In genomic region chr8:77511750-77512493, GRCm38 (mm10) we compare ENCODE assay signal across 16 mouse cellular contexts. TPM values are rescaled to one million over a fixed set of nuclear protein-coding genes. Genes with fewer than 3 reads are reported as not detected.
DNase-seq lines count a peak whose midpoint lies in the region; ATAC-seq lines count a peak whose summit lies in the region.
"Had no signal": no experiment of that assay in that cellular context is flagged by ENCODE, and none has a peak within 500 bp of the region (broad histone marks: within the 10 kb centered on the region; RNA-seq: fewer than 3 reads in every experiment).

No protein-coding gene starts in this region.

- 38% methylated on average over 13 of the region's 13 CpGs for WGBS in hindbrain, embryonic 11.5 days
- WGBS in hindbrain, embryonic 13.5 days, result 26% methylated on average over 13 of the region's 13 CpGs
- WGBS in embryonic facial prominence, embryonic 10.5 days, result 40% methylated on average over 13 of the region's 13 CpGs

- H3K9me3 ChIP-seq in hindbrain, embryonic 11.5 days (ENCODE audit: control insufficient read depth, low read length), result no peaks in the 10 kb centered on the region
- H3K9me3 ChIP-seq in hindbrain, embryonic 13.5 days, result no peaks in the 10 kb centered on the region
- H3K9me3 ChIP-seq in embryonic facial prominence, embryonic 10.5 days, result no peaks in the 10 kb centered on the region
- H3K9me3 ChIP-seq: heart, embryonic 13.5 days had no signal

- DNase-seq in hindbrain, embryonic 11.5 days (ENCODE audit: low spot score), result peak; percentile 33
- DNase-seq in urinary bladder, postnatal 14 days (ENCODE audit: low spot score), result peak; percentile 42
- DNase-seq in urinary bladder, postnatal 10 days (ENCODE audit: low spot score), result no peak
- DNase-seq in embryonic facial prominence, embryonic 10.5 days (ENCODE audit: low spot score), result no peak
- no peak for DNase-seq in adrenal gland, adult 18-20 months (ENCODE audit: low spot score in 2 of 2)
- DNase-seq: adrenal gland, adult 2 months; cerebellum, postnatal 36 days; gastrocnemius, postnatal 10 days; kidney, adult 11 months; kidney, postnatal 14 days; lung, postnatal 36 days; right cerebral cortex, postnatal 4 days had no signal

- no peaks in the 10 kb centered on the region for H3K4me1 ChIP-seq in hindbrain, embryonic 11.5 days (replicated peaks; ENCODE audit: control insufficient read depth, insufficient read depth, low read length)
- peaks cover 12% of the 10 kb centered on the region for H3K4me1 ChIP-seq in hindbrain, embryonic 13.5 days (replicated peaks)
- peaks cover 64% of the 10 kb centered on the region for H3K4me1 ChIP-seq in embryonic facial prominence, embryonic 10.5 days

- no peak overlapping the region for H3K9ac ChIP-seq in hindbrain, embryonic 11.5 days (ENCODE audit: low read depth, low read length)
- no peak overlapping the region for H3K9ac ChIP-seq in hindbrain, embryonic 13.5 days
- H3K9ac ChIP-seq: heart, embryonic 13.5 days had no signal

- H3K27ac ChIP-seq in hindbrain, embryonic 11.5 days (ENCODE audit: low read depth, low read length), result no peak overlapping the region
- H3K27ac ChIP-seq in hindbrain, embryonic 13.5 days, result no peak overlapping the region
- H3K27ac ChIP-seq in embryonic facial prominence, embryonic 10.5 days (replicated peaks), result 0 out of 2 replicates have a peak overlapping the region, but pooled peaks have one; percentile 30
- H3K27ac ChIP-seq: heart, embryonic 13.5 days had no signal

- H3K27me3 ChIP-seq in hindbrain, embryonic 11.5 days (ENCODE audit: control insufficient read depth, insufficient read depth, low read length), result no peaks in the 10 kb centered on the region; the same call in 1 of the 2 replicates
- H3K27me3 ChIP-seq in hindbrain, embryonic 13.5 days, result peaks cover 45% of the 10 kb centered on the region
- peaks cover 10% of the 10 kb centered on the region; the same call in 1 of the 2 replicates for H3K27me3 ChIP-seq in embryonic facial prominence, embryonic 10.5 days (replicated peaks; ENCODE audit: low read depth, poor library complexity, severe bottlenecking)
- H3K27me3 ChIP-seq: heart, embryonic 13.5 days; Patski had no signal

- no peak overlapping the region for H3K4me3 ChIP-seq in hindbrain, embryonic 11.5 days (ENCODE audit: low read depth, low read length)
- no peak overlapping the region for H3K4me3 ChIP-seq in hindbrain, embryonic 13.5 days
- H3K4me3 ChIP-seq in embryonic facial prominence, embryonic 10.5 days, result no peak overlapping the region; the same call in 1 of the 2 replicates
- H3K4me3 ChIP-seq: heart, embryonic 13.5 days had no signal

- 0 out of 2 replicates have a peak overlapping the region, but pooled peaks have one; percentile 2 for H3K4me2 ChIP-seq in hindbrain, embryonic 11.5 days (replicated peaks; ENCODE audit: low read depth, low read length)
- no peak overlapping the region for H3K4me2 ChIP-seq in hindbrain, embryonic 13.5 days
- H3K4me2 ChIP-seq: heart, embryonic 13.5 days had no signal

- H3K36me3 ChIP-seq in hindbrain, embryonic 11.5 days (ENCODE audit: control insufficient read depth, insufficient read depth, low read length), result no peaks in the 10 kb centered on the region
- no peaks in the 10 kb centered on the region for H3K36me3 ChIP-seq in hindbrain, embryonic 13.5 days
- no peaks in the 10 kb centered on the region for H3K36me3 ChIP-seq in embryonic facial prominence, embryonic 10.5 days (replicated peaks)
- H3K36me3 ChIP-seq: heart, embryonic 13.5 days had no signal

- no peak for ATAC-seq in hindbrain, embryonic 11.5 days (ENCODE audit: low FRiP score)
- no peak for ATAC-seq in hindbrain, embryonic 13.5 days (ENCODE audit: low FRiP score)
- no peak for ATAC-seq in erythroblast, adult 5-6 weeks (replicated peaks; ENCODE audit: low FRiP score, poor library complexity, severe bottlenecking)
- ATAC-seq: Patski had no signal

RNA-seq across cellular contexts. Expression of gene Arhgap10, which starts 5.8 kb away (rescaled TPM):
- polyA plus RNA-seq in hindbrain, embryonic 11.5 days (2014; fragmentation: Nextera tagmentation; extraction: Ambion mirVana), result 13.6 and 15.4 TPM in 2 replicates
- polyA plus RNA-seq in hindbrain, embryonic 13.5 days (2015; fragmentation: Nextera tagmentation; extraction: Ambion mirVana), result 5.0 and 6.3 TPM in 2 replicates
- polyA plus RNA-seq in embryonic facial prominence, embryonic 10.5 days (2016; fragmentation: Nextera tagmentation; extraction: Ambion mirVana), result 25.5 and 26.1 TPM in 2 replicates
- 2.1 and 2.3 TPM in 2 replicates for total RNA-seq in erythroblast, adult 5-6 weeks (2015; ENCODE audit: low replicate concordance)
- total RNA-seq in erythroblast, adult 5-6 weeks (2017; ENCODE audit: low replicate concordance), result 2.6 and 3.2 TPM in 2 replicates
- total RNA-seq in adrenal gland, adult 18-20 months (2021), result 10 to 100 TPM; 12.3 to 26.2 TPM

RNA-seq across cellular contexts. Expression of gene Prmt9, which starts 37.3 kb away (rescaled TPM):
- polyA plus RNA-seq in hindbrain, embryonic 11.5 days (2014; fragmentation: Nextera tagmentation; extraction: Ambion mirVana), result 22.7 and 24.3 TPM in 2 replicates
- 25.6 and 26.0 TPM in 2 replicates for polyA plus RNA-seq in hindbrain, embryonic 13.5 days (2015; fragmentation: Nextera tagmentation; extraction: Ambion mirVana)
- polyA plus RNA-seq in embryonic facial prominence, embryonic 10.5 days (2016; fragmentation: Nextera tagmentation; extraction: Ambion mirVana), result 19.9 and 21.6 TPM in 2 replicates
- total RNA-seq in erythroblast, adult 5-6 weeks (2015; ENCODE audit: low replicate concordance), result 5.4 TPM in 2 replicates
- 4.7 and 7.2 TPM in 2 replicates for total RNA-seq in erythroblast, adult 5-6 weeks (2017; ENCODE audit: low replicate concordance)
- 10 to 100 TPM; 13.5 to 19.6 TPM for total RNA-seq in adrenal gland, adult 18-20 months (2021)

Comparison
In these comparisons a context has a peak if more than half of its experiments do, and no peak if none do; other contexts are left out.
1. DNase-seq: peak in hindbrain, embryonic 11.5 days (single experiment) and urinary bladder, postnatal 14 days (single experiment); none in urinary bladder, postnatal 10 days (single experiment), embryonic facial prominence, embryonic 10.5 days (single experiment) and adrenal gland, adult 18-20 months (0 of 2).